Mouse (Mus musculus) ES-E14 (cell line): Measurements from ENCODE around the gene Chd4. TPM values are rescaled to one million over a fixed set of nuclear protein-coding genes. Genes with fewer than 3 reads are reported as not detected.

Source experiments
- DNase-seq: peaks from one replicate; pipeline ENCODE4 v3.0.0-alpha.2; 2013; ENCODE audit warnings: low read depth, low spot score
- H3K27ac ChIP-seq: 2 replicates; pipeline ENCODE4 v1.5.1; 2012; ENCODE audit warnings: low read depth, mild to moderate bottlenecking, low read length, moderate library complexity, mixed read lengths; ENCODE audit not compliant: poor library complexity, insufficient read depth, severe bottlenecking
- H3K36me3 ChIP-seq: 2 replicates; pipeline ENCODE4 v1.6.1; 2012; ENCODE audit warnings: mild to moderate bottlenecking, low read length, moderate library complexity, mixed read lengths; ENCODE audit not compliant: control insufficient read depth, poor library complexity, insufficient read depth, severe bottlenecking
- H3K4me1 ChIP-seq, 2 experiments: fragments of 150-350 bp in 1 of 2; sonication (generic) in 1 of 2; 2 replicates each; pipeline ENCODE4 v1.6.1; 2012; ENCODE audit warnings: low read length in 2 of 2, mild to moderate bottlenecking in 1 of 2, mixed read lengths in 1 of 2; ENCODE audit not compliant: control insufficient read depth in 2 of 2, insufficient read depth in 2 of 2, poor library complexity in 1 of 2
- H3K4me3 ChIP-seq, 2 experiments: fragments of 150-350 bp in 1 of 2; sonication (generic) in 1 of 2; 2 replicates each; pipeline ENCODE4 v1.5.1; 2012; ENCODE audit warnings: low read length in 2 of 2, low read depth in 1 of 2, mild to moderate bottlenecking in 1 of 2, mixed read lengths in 1 of 2; ENCODE audit not compliant: insufficient read depth in 1 of 2, poor library complexity in 1 of 2, severe bottlenecking in 1 of 2
- H3K9ac ChIP-seq: 2 replicates; pipeline ENCODE4 v1.6.1; 2012; ENCODE audit warnings: low read depth, mild to moderate bottlenecking, low read length, mixed read lengths; ENCODE audit not compliant: poor library complexity, insufficient read depth, severe bottlenecking
- H3K9me3 ChIP-seq: fragments of 150-350 bp; sonication (generic); 2 replicates; pipeline ENCODE4 v1.6.1; 2012; ENCODE audit warnings: low read depth, mild to moderate bottlenecking, low read length; ENCODE audit not compliant: control insufficient read depth, insufficient read depth
- CHD2 ChIP-seq: IDR thresholded peaks from 2 replicates; pipeline ENCODE4 v1.6.1; 2014; ENCODE audit warnings: mild to moderate bottlenecking, low read depth, low read length, inconsistent platforms
- HCFC1 ChIP-seq: IDR thresholded peaks from 2 replicates; pipeline ENCODE4 v1.6.1; 2012; ENCODE audit warnings: low read length, inconsistent platforms, borderline replicate concordance; ENCODE audit not compliant: insufficient read depth
- MAFK ChIP-seq: IDR thresholded peaks from 2 replicates; pipeline ENCODE4 v1.6.1; 2014; ENCODE audit warnings: mild to moderate bottlenecking, low read depth, low read length, inconsistent platforms; ENCODE audit not compliant: insufficient read depth
- ZC3H11A ChIP-seq: IDR thresholded peaks from 2 replicates; pipeline ENCODE4 v1.6.1; 2012; ENCODE audit warnings: low read depth, mild to moderate bottlenecking, inconsistent platforms, low read length, borderline replicate concordance
- ZNF384 ChIP-seq: IDR thresholded peaks from 2 replicates; pipeline ENCODE4 v1.6.1; 2012; ENCODE audit warnings: low read depth, low read length, inconsistent platforms
- in situ Hi-C, 2 experiments: fragments of 600-800 bp; cut with MboI; formaldehyde crosslinking; loops; one replicate each; pipeline ENCODE4 v1.15.1; 2025; ENCODE audit warnings: low sequenced_read_pairs in 2 of 2, inconsistent platforms in 1 of 2; ENCODE audit not compliant: unreplicated experiment in 2 of 2
- total RNA-seq: library from RNA; depleted of rRNA; stranded (reverse); fragments of 300-350 nt; gene quantifications from 2 replicates; pipeline ENCODE4 v1.2.3, GENCODE M21; 2012

The Chd4 gene
- total RNA-seq, 1 experiment: 344 TPM

DNA sequence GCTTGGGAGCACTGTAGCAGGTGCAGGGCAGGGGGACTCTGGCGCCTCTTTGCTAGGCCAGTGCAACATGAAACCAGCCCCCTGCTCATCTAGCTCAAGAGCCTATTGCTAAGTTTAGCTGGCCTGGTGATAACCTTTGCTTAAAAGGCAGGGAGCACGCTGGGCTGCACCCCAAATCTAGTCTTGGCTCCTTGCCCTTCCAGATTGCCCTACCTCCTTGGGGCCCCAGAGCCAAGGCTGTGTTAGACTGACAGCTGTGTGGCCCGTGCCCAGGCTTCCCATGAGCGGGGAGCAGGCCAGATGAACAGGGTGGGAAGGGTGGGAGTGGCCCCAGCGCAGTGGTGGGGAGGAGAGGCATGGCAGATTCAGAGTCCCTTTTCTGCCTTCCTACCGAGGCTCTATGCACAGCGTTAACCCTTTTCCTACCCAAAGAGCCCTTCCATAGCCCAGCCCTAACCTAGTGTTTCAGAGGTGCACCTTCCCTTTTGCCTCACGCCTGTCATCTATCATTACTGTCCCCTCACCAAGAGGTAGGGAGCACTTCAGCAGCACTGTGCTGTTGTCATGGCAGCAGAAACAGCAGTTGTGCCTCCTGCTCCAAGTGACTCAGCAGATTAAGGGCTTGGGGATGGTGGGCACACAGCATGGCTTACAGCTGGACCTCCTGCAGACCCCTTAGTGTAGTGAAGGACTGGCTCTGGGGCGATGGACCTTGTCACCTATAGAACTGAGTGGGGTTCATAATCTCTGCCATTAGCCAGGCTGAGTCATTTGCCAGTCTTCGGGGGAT is 71.3 kb downstream of the Chd4 start:
- H3K9me3 ChIP-seq: no peaks in the 10 kb centered on the region
- peaks cover 7 to 19% of the 10 kb centered on the region in 2 experiments; a peak in 2 of 4 replicates for H3K4me1 ChIP-seq
- peak overlapping the region; percentile 92 for H3K9ac ChIP-seq
- H3K27ac ChIP-seq: peak overlapping the region; percentile 78
- H3K4me3 ChIP-seq: peak overlapping the region; percentile 87 to 99
- in situ Hi-C loops: no loop called here
- DNase-seq: no peak
- peaks cover 70% of the 10 kb centered on the region for H3K36me3 ChIP-seq
- no peak for TF ChIP-seq HCFC1
- TF ChIP-seq MAFK: peak; percentile 91

DNA sequence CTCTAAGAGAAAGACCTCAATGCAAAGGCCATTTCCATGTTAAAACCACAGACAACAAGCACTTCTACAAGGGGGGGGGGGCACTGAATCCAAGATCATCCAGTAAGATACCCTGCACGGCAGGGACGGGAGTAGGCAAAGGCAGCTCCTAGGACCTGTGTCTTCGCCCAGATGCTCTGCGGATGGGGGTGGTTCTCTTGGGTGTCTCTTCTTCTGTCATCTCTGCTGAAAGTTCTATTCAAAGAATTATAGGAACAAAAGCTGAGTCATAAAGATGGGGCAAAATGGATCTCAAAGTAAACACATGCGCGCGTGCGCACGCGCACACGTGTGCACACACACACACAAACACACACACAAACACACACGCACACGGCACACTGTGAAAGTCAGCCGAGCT is 72.3 kb downstream of the Chd4 start:
- Histone ChIP-seq H3K36me3 (peaks cover 71% of the 10 kb centered on the region), H3K9ac (peak overlapping the region; percentile 3; the same call in 1 of the 2 replicates), H3K4me3 (no peak overlapping the region), H3K4me1 (peaks cover 14 to 25% of the 10 kb centered on the region in 2 experiments; a peak in 2 of 4 replicates), H3K27ac (0 out of 2 replicates have a peak overlapping the region, but pooled peaks have one; percentile 78), H3K9me3 (no peaks in the 10 kb centered on the region)
- in situ Hi-C loops: no loop called here
- no peak for DNase-seq
- no peak for TF ChIP-seq CHD2
- no peak for TF ChIP-seq ZNF384
- no peak for TF ChIP-seq MAFK
- TF ChIP-seq HCFC1: no peak
- TF ChIP-seq ZC3H11A: no peak

DNA sequence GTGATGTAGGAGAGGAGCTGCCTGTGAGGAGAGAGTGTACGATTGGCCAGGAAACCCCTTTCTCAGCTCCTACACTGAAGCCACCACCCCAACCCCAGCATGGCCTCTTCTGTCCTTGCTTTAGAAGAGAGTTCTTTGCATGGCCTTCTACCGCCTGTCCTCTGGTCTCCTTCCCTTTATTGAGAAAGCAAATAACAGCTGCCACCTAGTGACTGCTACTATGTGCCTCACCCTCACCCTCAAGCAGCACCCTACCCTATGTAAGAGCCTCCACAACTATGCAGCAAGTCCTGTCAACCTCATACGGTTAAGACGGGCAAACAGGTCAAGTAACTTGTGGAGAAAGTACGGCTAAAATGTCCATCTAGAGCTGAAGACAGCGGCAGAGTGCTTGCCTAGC is 74.4 kb downstream of the Chd4 start:
- no peak for TF ChIP-seq HCFC1
- no peak for TF ChIP-seq MAFK
- Histone ChIP-seq H3K27ac (no peak overlapping the region), H3K4me1 (peaks cover 16 to 33% of the 10 kb centered on the region in 2 experiments; a peak in 2 of 4 replicates), H3K9ac (no peak overlapping the region), H3K4me3 (no peak overlapping the region), H3K9me3 (no peaks in the 10 kb centered on the region), H3K36me3 (peaks cover 69% of the 10 kb centered on the region)
- in situ Hi-C loops: no loop called here
- no peak for DNase-seq

DNA sequence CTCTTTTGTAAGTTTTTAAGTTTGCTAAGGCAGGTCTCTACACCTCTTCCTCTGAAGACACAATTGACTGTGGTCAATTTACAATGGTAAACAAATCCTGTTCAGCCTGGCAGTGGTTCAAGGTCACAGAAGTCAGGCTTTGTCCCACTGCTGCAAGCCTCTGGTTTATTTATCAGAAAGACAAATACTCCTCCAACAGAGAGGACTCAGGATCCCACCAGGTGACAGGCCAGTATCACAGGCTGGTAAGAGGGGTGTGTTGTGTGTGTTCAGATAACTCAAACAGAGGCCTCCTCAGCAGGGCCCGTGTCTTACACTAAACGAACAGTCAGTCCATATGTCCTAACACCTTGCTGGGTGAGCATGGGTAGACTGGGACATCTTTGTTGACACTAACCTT is 76.7 kb downstream of the Chd4 start:
- TF ChIP-seq MAFK (no peak), ZC3H11A (no peak), HCFC1 (no peak), ZNF384 (no peak), CHD2 (no peak)
- no peak overlapping the region; a peak in 1 of 4 replicates for H3K4me3 ChIP-seq
- H3K27ac ChIP-seq: no peak overlapping the region
- H3K9ac ChIP-seq: no peak overlapping the region
- no peaks in the 10 kb centered on the region for H3K9me3 ChIP-seq
- no peak for DNase-seq
- in situ Hi-C loops: no loop called here
- H3K4me1 ChIP-seq: peaks cover 16 to 35% of the 10 kb centered on the region in 2 experiments; a peak in 2 of 4 replicates
- H3K36me3 ChIP-seq: peaks cover 86% of the 10 kb centered on the region

DNA sequence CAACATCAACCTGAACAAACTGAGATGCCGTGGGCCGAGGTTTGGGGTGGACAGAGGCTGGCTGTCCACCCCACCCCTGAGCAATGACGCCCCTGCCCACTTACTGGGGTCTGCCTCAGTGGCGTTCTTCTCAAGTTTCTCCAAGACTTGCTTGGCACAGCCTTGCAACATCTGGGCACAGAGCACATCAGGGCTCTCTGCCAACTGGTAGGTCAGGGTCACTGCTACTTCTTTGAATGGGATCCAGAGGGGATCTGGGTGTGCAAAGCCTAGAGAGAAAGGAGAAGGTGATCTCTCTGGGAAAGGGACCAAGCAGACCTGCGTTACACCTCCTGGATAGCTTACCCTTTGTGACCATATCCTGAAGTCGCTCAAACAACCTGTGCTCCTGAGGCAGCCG is 77.5 kb downstream of the Chd4 start:
- in situ Hi-C loops: no loop called here
- H3K4me3 ChIP-seq: no peak overlapping the region
- peaks cover 86% of the 10 kb centered on the region for H3K36me3 ChIP-seq
- H3K9ac ChIP-seq: no peak overlapping the region
- DNase-seq: no peak
- H3K9me3 ChIP-seq: no peaks in the 10 kb centered on the region
- TF ChIP-seq ZC3H11A (no peak), ZNF384 (no peak), CHD2 (no peak), MAFK (no peak), HCFC1 (no peak)
- H3K4me1 ChIP-seq: peaks cover 16 to 31% of the 10 kb centered on the region in 2 experiments; a peak in 2 of 4 replicates
- no peak overlapping the region for H3K27ac ChIP-seq
